Mouse (Mus musculus) liver, embryonic 11.5 days (tissue): ENCODE results near the gene P2rx4. TPM values are rescaled to one million over a fixed set of nuclear protein-coding genes. Genes with fewer than 3 reads are reported as not detected.

Experiments
- ATAC-seq: fragments of 200-750 bp; cut with Nextera tagmentation; replicated peaks from 2 replicates; pipeline ENCODE4 v1.8.0; 2017; ENCODE audit warnings: moderate number of reproducible peaks, mild to moderate bottlenecking, moderate TSS enrichment, moderate library complexity; ENCODE audit not compliant: low FRiP score
- DNase-seq: peaks from one replicate; pipeline ENCODE4 v3.0.0-alpha.2; 2017; ENCODE audit warnings: low spot score
- H3K27ac ChIP-seq: fragments of 300-500 bp; sonication (generic); 2 replicates; pipeline ENCODE4 v1.5.1; 2014; ENCODE audit warnings: mild to moderate bottlenecking, low read depth, low read length, control low read depth
- H3K27me3 ChIP-seq: fragments of 300-500 bp; sonication (generic); replicated peaks from 2 replicates; pipeline ENCODE4 v1.6.1; 2014; ENCODE audit warnings: low read length, mixed read lengths; ENCODE audit not compliant: control insufficient read depth, insufficient read depth
- H3K36me3 ChIP-seq: fragments of 300-500 bp; sonication (generic); 2 replicates; pipeline ENCODE4 v1.6.1; 2014; ENCODE audit warnings: mild to moderate bottlenecking, low read length, moderate library complexity, mixed read lengths; ENCODE audit not compliant: control insufficient read depth, insufficient read depth
- H3K4me1 ChIP-seq: fragments of 300-500 bp; sonication (generic); replicated peaks from 2 replicates; pipeline ENCODE4 v1.6.1; 2014; ENCODE audit warnings: low read length, mixed read lengths; ENCODE audit not compliant: control insufficient read depth, insufficient read depth
- H3K4me2 ChIP-seq: fragments of 300-500 bp; sonication (generic); 2 replicates; pipeline ENCODE4 v1.6.1; 2014; ENCODE audit warnings: mild to moderate bottlenecking, control low read depth, moderate library complexity
- H3K4me3 ChIP-seq: fragments of 300-500 bp; sonication (generic); 2 replicates; pipeline ENCODE4 v1.5.1; 2014; ENCODE audit warnings: low read depth, low read length, control low read depth
- H3K9ac ChIP-seq: fragments of 300-500 bp; sonication (generic); 2 replicates; pipeline ENCODE4 v1.6.1; 2014; ENCODE audit warnings: low read depth, low read length, control low read depth
- H3K9me3 ChIP-seq: fragments of 300-500 bp; sonication (generic); 2 replicates; pipeline ENCODE4 v1.6.1; 2016; ENCODE audit warnings: low read length, inconsistent platforms, mixed read lengths; ENCODE audit not compliant: control insufficient read depth
- WGBS: fragments of 180-500 bp; shearing (Covaris S2); extraction: QIAGEN DNeasy Blood & Tissue Kit; methylation state at CpG from one replicate; pipeline ENCODE4 v1.1.7; 2014; 5-methylcytosine and 5-hydroxymethylcytosine counted together
- polyA plus RNA-seq: library from polyadenylated mRNA; unstranded; fragments of >200 nt; fragmentation: Nextera tagmentation; extraction: Ambion mirVana; gene quantifications from 2 replicates; pipeline ENCODE4 v1.2.1, GENCODE M21; 2014

Gene P2rx4
- polyA plus RNA-seq, 1 experiment from 2014 or later: 27.1 TPM

GRCm38 (mm10) chr5:122715723-122716122, 8.4 kb downstream of the P2rx4 start:
- Histone ChIP-seq H3K4me3 (no peak overlapping the region), H3K36me3 (peaks cover 3% of the 10 kb centered on the region; the same call in 1 of the 2 replicates), H3K27me3 (no peaks in the 10 kb centered on the region), H3K4me1 (no peaks in the 10 kb centered on the region), H3K27ac (no peak overlapping the region), H3K9ac (no peak overlapping the region), H3K4me2 (no peak overlapping the region), H3K9me3 (no peaks in the 10 kb centered on the region)
- WGBS: 78% methylated on average over 1 of the region's 1 CpGs
- DNase-seq (no peak), ATAC-seq (no peak)

GRCm38 (mm10) chr5:122716793-122717192, 9.4 kb downstream of the P2rx4 start:
- no peak overlapping the region for H3K4me3 ChIP-seq
- no peak overlapping the region for H3K9ac ChIP-seq
- no peaks in the 10 kb centered on the region for H3K9me3 ChIP-seq
- 95% methylated on average over 2 of the region's 2 CpGs for WGBS
- H3K4me1 ChIP-seq: no peaks in the 10 kb centered on the region
- H3K4me2 ChIP-seq: no peak overlapping the region
- H3K27me3 ChIP-seq: no peaks in the 10 kb centered on the region
- H3K27ac ChIP-seq: no peak overlapping the region
- ATAC-seq (no peak), DNase-seq (no peak)
- peaks cover 3% of the 10 kb centered on the region; the same call in 1 of the 2 replicates for H3K36me3 ChIP-seq

GRCm38 (mm10) chr5:122718400-122718799, 11.1 kb downstream of the P2rx4 start:
- Histone ChIP-seq H3K9ac (no peak overlapping the region), H3K4me2 (no peak overlapping the region), H3K4me1 (no peaks in the 10 kb centered on the region), H3K9me3 (no peaks in the 10 kb centered on the region), H3K4me3 (no peak overlapping the region), H3K36me3 (peaks cover 3% of the 10 kb centered on the region; the same call in 1 of the 2 replicates), H3K27ac (no peak overlapping the region), H3K27me3 (no peaks in the 10 kb centered on the region)
- ATAC-seq (no peak), DNase-seq (no peak)
- WGBS: 70% methylated on average over 7 of the region's 7 CpGs

GRCm38 (mm10) chr5:122719168-122719567, 11.8 kb downstream of the P2rx4 start:
- 83% methylated on average over 8 of the region's 8 CpGs for WGBS

GRCm38 (mm10) chr5:122725453-122725852, 18.1 kb downstream of the P2rx4 start:
- H3K9ac ChIP-seq: no peak overlapping the region
- H3K4me3 ChIP-seq: no peak overlapping the region
- no peaks in the 10 kb centered on the region for H3K27me3 ChIP-seq
- ATAC-seq (no peak), DNase-seq (no peak)
- WGBS: 86% methylated on average over 13 of the region's 13 CpGs
- no peaks in the 10 kb centered on the region for H3K4me1 ChIP-seq
- no peaks in the 10 kb centered on the region for H3K36me3 ChIP-seq
- no peak overlapping the region for H3K4me2 ChIP-seq
- no peaks in the 10 kb centered on the region for H3K9me3 ChIP-seq
- H3K27ac ChIP-seq: no peak overlapping the region; the same call in 1 of the 2 replicates

More at GRCm38 (mm10) chr5:122719168-122719567, 11.8 kb downstream of the P2rx4 start:
- Histone ChIP-seq H3K9me3 (no peaks in the 10 kb centered on the region), H3K4me1 (no peaks in the 10 kb centered on the region), H3K36me3 (peaks cover 3% of the 10 kb centered on the region; the same call in 1 of the 2 replicates), H3K27ac (no peak overlapping the region), H3K9ac (no peak overlapping the region), H3K4me2 (no peak overlapping the region), H3K27me3 (no peaks in the 10 kb centered on the region), H3K4me3 (no peak overlapping the region)
- ATAC-seq (no peak), DNase-seq (no peak)

- no peak overlapping the region for H3K27ac ChIP-seq
- no peak overlapping the region for H3K4me2 ChIP-seq
- DNase-seq (peak; percentile 57), ATAC-seq (peak; percentile 31)
- H3K27me3 ChIP-seq: no peaks in the 10 kb centered on the region
- no peaks in the 10 kb centered on the region for H3K4me1 ChIP-seq
- H3K4me3 ChIP-seq: no peak overlapping the region
- no peak overlapping the region for H3K9ac ChIP-seq
- H3K36me3 ChIP-seq: no peaks in the 10 kb centered on the region
- H3K9me3 ChIP-seq: no peaks in the 10 kb centered on the region
- 21% methylated on average over 7 of the region's 7 CpGs for WGBS
Measured at GRCm38 (mm10) chr5:122726068-122726467, 18.7 kb downstream of the P2rx4 start.

GRCm38 (mm10) chr5:122726595-122726994, 19.3 kb downstream of the P2rx4 start:
- no peak overlapping the region for H3K9ac ChIP-seq
- H3K4me2 ChIP-seq: no peak overlapping the region
- H3K27ac ChIP-seq: no peak overlapping the region
- DNase-seq (no peak), ATAC-seq (no peak; the same call in 1 of the 2 replicates)
- H3K9me3 ChIP-seq: no peaks in the 10 kb centered on the region
- no peaks in the 10 kb centered on the region for H3K36me3 ChIP-seq
- 82% methylated on average over 5 of the region's 5 CpGs for WGBS
- H3K4me1 ChIP-seq: peaks cover 2% of the 10 kb centered on the region
- H3K27me3 ChIP-seq: no peaks in the 10 kb centered on the region
- H3K4me3 ChIP-seq: no peak overlapping the region

- H3K27ac ChIP-seq: no peak overlapping the region
- H3K4me1 ChIP-seq: peaks cover 7% of the 10 kb centered on the region
- H3K9ac ChIP-seq: no peak overlapping the region
- H3K9me3 ChIP-seq: no peaks in the 10 kb centered on the region
- no peak overlapping the region for H3K4me2 ChIP-seq
- no peaks in the 10 kb centered on the region for H3K36me3 ChIP-seq
- DNase-seq (no peak), ATAC-seq (no peak)
- H3K4me3 ChIP-seq: no peak overlapping the region
- H3K27me3 ChIP-seq: no peaks in the 10 kb centered on the region
- 89% methylated on average over 7 of the region's 7 CpGs for WGBS
Measured at GRCm38 (mm10) chr5:122727096-122727495, 19.8 kb downstream of the P2rx4 start.

GRCm38 (mm10) chr5:122730776-122731175, 23.4 kb downstream of the P2rx4 start:
- Histone ChIP-seq H3K4me1 (peaks cover 22% of the 10 kb centered on the region), H3K4me3 (no peak overlapping the region), H3K27me3 (no peaks in the 10 kb centered on the region), H3K36me3 (0 out of 2 replicates have a peak, but pooled peaks cover 2% of the 10 kb centered on the region), H3K9me3 (no peaks in the 10 kb centered on the region), H3K4me2 (no peak overlapping the region), H3K9ac (no peak overlapping the region), H3K27ac (no peak overlapping the region)
- DNase-seq (no peak), ATAC-seq (no peak)
- 76% methylated on average over 10 of the region's 10 CpGs for WGBS
